Comparison of ENCODE assay signal across 17 mouse cellular contexts in genomic region chr12:110667466-110668077, GRCm38 (mm10). TPM values are rescaled to one million over a fixed set of nuclear protein-coding genes. Genes with fewer than 3 reads are reported as not detected.
DNase-seq lines count a peak whose midpoint lies in the region; ATAC-seq and TF ChIP-seq lines count a peak whose summit lies in the region.
"Had no signal": no experiment of that assay in that cellular context is flagged by ENCODE, and none has a peak within 500 bp of the region (broad histone marks: within the 10 kb centered on the region; RNA-seq: fewer than 3 reads in every experiment).

No protein-coding gene starts in this region.

- 84% methylated on average over 13 of the region's 13 CpGs for WGBS in heart, embryonic 11.5 days (ENCODE audit: insufficient replicate concordance)
- WGBS in lung, postnatal 0 days: 81% methylated on average over 13 of the region's 13 CpGs
- WGBS in midbrain, embryonic 15.5 days: 92% methylated on average over 13 of the region's 13 CpGs

- no peak for ATAC-seq in heart, embryonic 11.5 days (replicated peaks; ENCODE audit: insufficient number of reproducible peaks, low FRiP score, low TSS enrichment)
- no peak for ATAC-seq in lung, postnatal 0 days
- ATAC-seq in midbrain, embryonic 15.5 days (replicated peaks): no peak

- no peak overlapping the region for H3K9ac ChIP-seq in heart, embryonic 11.5 days (ENCODE audit: low read depth, low read length)
- no peak overlapping the region for H3K9ac ChIP-seq in lung, postnatal 0 days (replicated peaks; ENCODE audit: low read depth)
- no peak overlapping the region for H3K9ac ChIP-seq in midbrain, embryonic 15.5 days
- H3K9ac ChIP-seq: midbrain, embryonic 12.5 days had no signal

- no peak overlapping the region for H3K27ac ChIP-seq in heart, embryonic 11.5 days (ENCODE audit: low read depth, low read length)
- no peak overlapping the region for H3K27ac ChIP-seq in lung, postnatal 0 days (ENCODE audit: low read length)
- H3K27ac ChIP-seq in midbrain, embryonic 15.5 days: no peak overlapping the region
- H3K27ac ChIP-seq: hindbrain, embryonic 10.5 days; midbrain, embryonic 12.5 days had no signal

- TF ChIP-seq CTCF in lung, postnatal 0 days (IDR thresholded peaks at IDR 0.05): peak; percentile 31

- H3K4me3 ChIP-seq in heart, embryonic 11.5 days (ENCODE audit: low read depth, low read length): no peak overlapping the region
- H3K4me3 ChIP-seq in lung, postnatal 0 days (ENCODE audit: low read depth, low read length): no peak overlapping the region
- H3K4me3 ChIP-seq in midbrain, embryonic 15.5 days: no peak overlapping the region
- H3K4me3 ChIP-seq: hindbrain, embryonic 10.5 days; midbrain, embryonic 12.5 days had no signal

- H3K4me1 ChIP-seq in heart, embryonic 11.5 days (ENCODE audit: control insufficient read depth, insufficient read depth, low read length): no peaks in the 10 kb centered on the region
- H3K4me1 ChIP-seq in lung, postnatal 0 days (ENCODE audit: insufficient read depth, low read depth, low read length): no peaks in the 10 kb centered on the region
- H3K4me1 ChIP-seq in midbrain, embryonic 15.5 days: no peaks in the 10 kb centered on the region
- H3K4me1 ChIP-seq: hindbrain, embryonic 10.5 days; midbrain, embryonic 12.5 days had no signal

- H3K27me3 ChIP-seq in heart, embryonic 11.5 days (ENCODE audit: control insufficient read depth, insufficient read depth, low read length): no peaks in the 10 kb centered on the region
- no peaks in the 10 kb centered on the region for H3K27me3 ChIP-seq in lung, postnatal 0 days (replicated peaks; ENCODE audit: insufficient read depth, low read length)
- no peaks in the 10 kb centered on the region for H3K27me3 ChIP-seq in midbrain, embryonic 15.5 days (replicated peaks)
- H3K27me3 ChIP-seq: midbrain, embryonic 12.5 days had no signal

- peaks cover 52% of the 10 kb centered on the region for H3K36me3 ChIP-seq in heart, embryonic 11.5 days (ENCODE audit: control insufficient read depth, insufficient read depth, low read length)
- H3K36me3 ChIP-seq in lung, postnatal 0 days (ENCODE audit: insufficient read depth, low read length): peaks cover 51% of the 10 kb centered on the region
- H3K36me3 ChIP-seq in midbrain, embryonic 15.5 days (replicated peaks): peaks cover 67% of the 10 kb centered on the region

- H3K4me2 ChIP-seq in heart, embryonic 11.5 days: no peak overlapping the region
- H3K4me2 ChIP-seq in lung, postnatal 0 days (replicated peaks; ENCODE audit: low read depth, low read length): no peak overlapping the region
- H3K4me2 ChIP-seq in midbrain, embryonic 15.5 days: no peak overlapping the region
- H3K4me2 ChIP-seq: midbrain, embryonic 12.5 days had no signal

- no peak for TF ChIP-seq EP300 in lung, postnatal 0 days (IDR thresholded peaks at IDR 0.05)

- H3K9me3 ChIP-seq in heart, embryonic 11.5 days (replicated peaks; ENCODE audit: control insufficient read depth, low read length): no peaks in the 10 kb centered on the region
- H3K9me3 ChIP-seq in lung, postnatal 0 days (ENCODE audit: low read length): no peaks in the 10 kb centered on the region
- no peaks in the 10 kb centered on the region for H3K9me3 ChIP-seq in midbrain, embryonic 15.5 days
- H3K9me3 ChIP-seq: hindbrain, embryonic 10.5 days; midbrain, embryonic 12.5 days had no signal

- DNase-seq in cerebellum, postnatal 10 days: peak; percentile 41 to 60
- no peak for DNase-seq in cerebellum, adult 11 months
- DNase-seq in heart, postnatal 4 days: peak; percentile 69
- DNase-seq in lung, postnatal 0 days (ENCODE audit: low spot score): no peak
- DNase-seq in lung, adult 18-20 months: no peak
- peak; percentile 23 to 58 for DNase-seq in kidney, postnatal 25 days
- DNase-seq: layer of hippocampus, postnatal 36 days had no signal

RNA-seq across cellular contexts. Expression of gene 1700001K19Rik, which starts 14.8 kb away (rescaled TPM):
- not detected for total RNA-seq in heart, postnatal 4 days (2021)
- polyA plus RNA-seq in heart, embryonic 11.5 days (2014; fragmentation: Nextera tagmentation; extraction: Ambion mirVana): 0.23 TPM in 1 of 2 replicates, not detected in the other
- polyA plus RNA-seq in lung, postnatal 0 days (2015; fragmentation: Nextera tagmentation; extraction: Ambion mirVana): not detected in 2 replicates
- 0.31 TPM in 1 of 2 replicates, not detected in the other for polyA plus RNA-seq in midbrain, embryonic 15.5 days (2015; fragmentation: Nextera tagmentation; extraction: Ambion mirVana)
- total RNA-seq: adrenal gland, postnatal 36 days; common myeloid progenitor, adult 5-6 weeks; gastrocnemius, adult 18-20 months; layer of hippocampus, postnatal 36 days had no signal
- polyA plus RNA-seq: embryonic facial prominence, embryonic 14.5 days; hindbrain, embryonic 10.5 days; lung, embryonic 16.5 days; midbrain, embryonic 12.5 days; thymus, postnatal 0 days had no signal

RNA-seq across cellular contexts. Expression of gene Hsp90aa1, which starts 35.0 kb away (rescaled TPM):
- 100 to 1,000 TPM; 275 to 295 TPM for total RNA-seq in heart, postnatal 4 days (2021)
- 729 and 869 TPM in 2 replicates for polyA plus RNA-seq in heart, embryonic 11.5 days (2014; fragmentation: Nextera tagmentation; extraction: Ambion mirVana)
- 271 and 357 TPM in 2 replicates for polyA plus RNA-seq in lung, postnatal 0 days (2015; fragmentation: Nextera tagmentation; extraction: Ambion mirVana)
- 1,449 and 1,477 TPM in 2 replicates for polyA plus RNA-seq in midbrain, embryonic 15.5 days (2015; fragmentation: Nextera tagmentation; extraction: Ambion mirVana)

Comparison
In these comparisons a context has a peak if more than half of its experiments do, and no peak if none do; other contexts are left out.
1. DNase-seq: peak in cerebellum, postnatal 10 days (2 of 2), heart, postnatal 4 days (single experiment) and kidney, postnatal 25 days (2 of 2); none in cerebellum, adult 11 months (single experiment), lung, postnatal 0 days (single experiment) and lung, adult 18-20 months (0 of 2).